Mouse (Mus musculus) liver, embryonic 12.5 days (tissue): Measurements from ENCODE around the gene Elmo1. TPM values are rescaled to one million over a fixed set of nuclear protein-coding genes. Genes with fewer than 3 reads are reported as not detected.

ENCODE experiments used
- ATAC-seq: fragments of 200-750 bp; cut with Nextera tagmentation; 2 replicates; pipeline ENCODE4 v1.8.0; 2017; ENCODE audit warnings: moderate number of reproducible peaks, mild to moderate bottlenecking, moderate library complexity
- H3K27ac ChIP-seq: fragments of 300-500 bp; sonication (generic); 2 replicates; pipeline ENCODE4 v1.5.1; 2016; ENCODE audit warnings: mild to moderate bottlenecking
- H3K27me3 ChIP-seq: fragments of 300-500 bp; sonication (generic); replicated peaks from 2 replicates; pipeline ENCODE4 v1.6.1; 2016; ENCODE audit warnings: mild to moderate bottlenecking, moderate library complexity
- H3K36me3 ChIP-seq: fragments of 300-500 bp; sonication (generic); 2 replicates; pipeline ENCODE4 v1.6.1; 2016; ENCODE audit warnings: mild to moderate bottlenecking, moderate library complexity
- H3K4me1 ChIP-seq: fragments of 300-500 bp; sonication (generic); 2 replicates; pipeline ENCODE4 v1.6.1; 2016
- H3K4me2 ChIP-seq: fragments of 300-500 bp; sonication (generic); 2 replicates; pipeline ENCODE4 v1.6.1; 2016; ENCODE audit warnings: mild to moderate bottlenecking, moderate library complexity
- H3K4me3 ChIP-seq: fragments of 300-500 bp; sonication (generic); 2 replicates; pipeline ENCODE4 v1.5.1; 2016; ENCODE audit warnings: mild to moderate bottlenecking, moderate library complexity
- H3K9ac ChIP-seq: fragments of 300-500 bp; sonication (generic); 2 replicates; pipeline ENCODE4 v1.6.1; 2016; ENCODE audit warnings: mild to moderate bottlenecking, moderate library complexity
- H3K9me3 ChIP-seq: fragments of 300-500 bp; sonication (generic); replicated peaks from 2 replicates; pipeline ENCODE4 v1.6.1; 2016; ENCODE audit warnings: mild to moderate bottlenecking, moderate library complexity
- WGBS: fragments of 180-500 bp; shearing (Covaris S2); methylation state at CpG from one replicate; pipeline ENCODE4 v1.1.7; 2016; ENCODE audit not compliant: insufficient replicate concordance; 5-methylcytosine and 5-hydroxymethylcytosine counted together
- polyA plus RNA-seq: library from polyadenylated mRNA; unstranded; fragments of >200 nt; fragmentation: Nextera tagmentation; extraction: Ambion mirVana; gene quantifications from 2 replicates; pipeline ENCODE4 v1.2.1, GENCODE M21; 2016

Elmo1 gene
- polyA plus RNA-seq, 1 experiment from 2014 or later = 6.2 TPM

GRCm38 (mm10) chr13:20063331-20063730 is 27.1 kb upstream of the Elmo1 start:
- no peaks in the 10 kb centered on the region for H3K36me3 ChIP-seq
- no peaks in the 10 kb centered on the region for H3K27me3 ChIP-seq
- H3K4me2 ChIP-seq = no peak overlapping the region
- H3K9me3 ChIP-seq = no peaks in the 10 kb centered on the region
- 59% methylated on average over 5 of the region's 5 CpGs for WGBS
- no peak overlapping the region for H3K9ac ChIP-seq
- no peaks in the 10 kb centered on the region for H3K4me1 ChIP-seq
- ATAC-seq = no peak
- no peak overlapping the region for H3K27ac ChIP-seq
- no peak overlapping the region for H3K4me3 ChIP-seq

GRCm38 (mm10) chr13:20072043-20072442 is 18.4 kb upstream of the Elmo1 start:
- Histone ChIP-seq H3K36me3 (no peaks in the 10 kb centered on the region), H3K27me3 (no peaks in the 10 kb centered on the region), H3K27ac (no peak overlapping the region), H3K4me1 (no peaks in the 10 kb centered on the region), H3K4me2 (no peak overlapping the region), H3K9me3 (no peaks in the 10 kb centered on the region), H3K4me3 (no peak overlapping the region), H3K9ac (no peak overlapping the region)
- no peak for ATAC-seq

GRCm38 (mm10) chr13:20072994-20073393 is 17.4 kb upstream of the Elmo1 start:
- ATAC-seq = no peak
- no peaks in the 10 kb centered on the region for H3K9me3 ChIP-seq

GRCm38 (mm10) chr13:20076521-20076920 is 13.9 kb upstream of the Elmo1 start:
- Histone ChIP-seq H3K4me2 (no peak overlapping the region), H3K4me3 (no peak overlapping the region), H3K36me3 (no peaks in the 10 kb centered on the region), H3K9me3 (no peaks in the 10 kb centered on the region), H3K4me1 (no peaks in the 10 kb centered on the region), H3K27me3 (no peaks in the 10 kb centered on the region), H3K27ac (no peak overlapping the region), H3K9ac (no peak overlapping the region)
- WGBS = 75% methylated on average over 1 of the region's 1 CpGs
- no peak for ATAC-seq

More at GRCm38 (mm10) chr13:20072994-20073393, 17.4 kb upstream of the Elmo1 start:
- Histone ChIP-seq H3K36me3 (no peaks in the 10 kb centered on the region), H3K27ac (no peak overlapping the region), H3K27me3 (no peaks in the 10 kb centered on the region), H3K9ac (no peak overlapping the region), H3K4me2 (no peak overlapping the region), H3K4me3 (no peak overlapping the region), H3K4me1 (no peaks in the 10 kb centered on the region)
- WGBS = 58% methylated on average over 5 of the region's 5 CpGs

DNA sequence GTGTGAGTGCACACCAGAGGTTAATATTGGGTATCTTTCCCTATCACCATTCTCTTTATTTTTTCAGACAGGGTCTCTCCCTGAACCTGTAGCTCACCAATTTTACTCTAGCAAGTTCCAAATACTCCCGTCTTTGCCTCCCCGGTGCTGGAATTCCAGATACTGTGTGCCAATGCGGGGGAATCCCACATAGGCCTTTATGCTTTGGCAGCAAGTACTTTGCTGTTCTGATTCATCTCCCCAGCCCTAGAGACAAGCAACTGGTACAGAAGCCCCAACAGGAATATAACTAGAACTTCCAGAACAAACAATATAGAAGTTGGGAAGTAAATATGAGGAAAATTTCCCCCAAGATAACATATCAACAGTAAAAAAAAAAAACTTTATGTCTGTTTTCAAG is 13.2 kb upstream of the Elmo1 start:
- no peaks in the 10 kb centered on the region for H3K4me1 ChIP-seq
- no peak for ATAC-seq
- no peak overlapping the region for H3K4me2 ChIP-seq
- H3K36me3 ChIP-seq = no peaks in the 10 kb centered on the region
- H3K27me3 ChIP-seq = no peaks in the 10 kb centered on the region
- H3K4me3 ChIP-seq = no peak overlapping the region
- no peak overlapping the region for H3K9ac ChIP-seq
- H3K9me3 ChIP-seq = no peaks in the 10 kb centered on the region
- no peak overlapping the region for H3K27ac ChIP-seq
- 82% methylated on average over 3 of the region's 3 CpGs for WGBS

DNA sequence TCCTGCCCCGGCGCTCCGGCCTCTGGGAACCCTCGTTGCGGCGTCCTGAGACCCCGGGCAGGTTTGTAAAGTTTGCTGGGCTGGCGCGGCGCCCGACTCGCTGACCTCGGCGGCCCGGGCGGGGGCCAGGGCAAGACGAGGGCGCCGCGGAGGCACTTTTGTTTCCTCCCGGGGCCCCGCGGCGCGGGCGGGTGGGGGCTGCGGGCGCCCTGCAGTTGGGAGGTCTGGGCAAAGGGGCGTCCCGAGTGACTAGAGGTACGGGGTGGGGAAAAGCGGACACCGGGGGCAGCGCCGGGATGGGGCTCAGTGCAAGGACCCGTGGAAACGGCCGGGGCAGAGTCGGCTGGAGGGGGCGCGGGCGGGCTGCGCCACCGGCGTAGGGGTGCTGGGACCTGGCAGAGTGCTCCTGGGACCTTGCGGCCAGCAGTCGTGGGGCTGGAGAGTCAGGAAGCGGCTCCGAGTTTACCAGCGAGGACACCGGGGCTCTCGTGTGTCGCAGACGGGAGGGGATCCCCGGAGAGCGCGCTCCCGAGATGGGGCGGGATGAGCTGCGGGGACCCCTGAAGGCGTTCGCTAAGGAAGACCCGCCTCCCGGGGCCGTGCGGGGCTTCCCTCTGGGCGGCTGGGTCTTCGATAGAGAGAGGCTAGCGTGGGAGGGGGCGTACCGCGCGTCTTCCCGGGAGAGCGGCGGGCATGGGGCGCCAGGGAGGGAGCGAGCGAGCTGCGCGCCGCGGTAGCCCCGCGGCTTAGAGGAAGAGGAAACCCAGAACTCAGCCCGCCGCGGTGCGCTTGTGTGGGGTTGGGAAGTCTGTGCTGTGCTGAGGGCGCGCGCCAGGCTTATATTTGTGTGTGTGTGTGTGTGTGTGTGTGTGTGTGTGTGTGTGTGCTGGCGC is 561 bp downstream of the Elmo1 start:
- Histone ChIP-seq H3K4me3 (peak overlapping the region; percentile 65), H3K9me3 (no peaks in the 10 kb centered on the region), H3K9ac (peak overlapping the region; percentile 65), H3K27me3 (peaks cover 65% of the 10 kb centered on the region), H3K4me1 (peaks cover 16% of the 10 kb centered on the region), H3K36me3 (no peaks in the 10 kb centered on the region), H3K27ac (peak overlapping the region; percentile 68), H3K4me2 (peak overlapping the region; percentile 83)
- ATAC-seq = peak; percentile 66
- WGBS = under 1% methylated on average over 92 of the region's 93 CpGs

- Histone ChIP-seq H3K9me3 (no peaks in the 10 kb centered on the region), H3K27me3 (peaks cover 65% of the 10 kb centered on the region), H3K36me3 (no peaks in the 10 kb centered on the region), H3K4me3 (peak overlapping the region; percentile 65), H3K4me2 (peak overlapping the region; percentile 83), H3K27ac (no peak overlapping the region), H3K9ac (no peak overlapping the region), H3K4me1 (peaks cover 16% of the 10 kb centered on the region)
- WGBS = 6% methylated on average over 8 of the region's 10 CpGs
- ATAC-seq = peak; percentile 52; the same call in 1 of the 2 replicates
Observed at GRCm38 (mm10) chr13:20091604-20091926, 1.2 kb downstream of the Elmo1 start.

GRCm38 (mm10) chr13:20092301-20092700 is 1.9 kb downstream of the Elmo1 start:
- Histone ChIP-seq H3K27ac (no peak overlapping the region), H3K36me3 (no peaks in the 10 kb centered on the region), H3K27me3 (peaks cover 65% of the 10 kb centered on the region), H3K4me1 (peaks cover 18% of the 10 kb centered on the region), H3K4me2 (no peak overlapping the region), H3K9me3 (no peaks in the 10 kb centered on the region), H3K4me3 (no peak overlapping the region), H3K9ac (no peak overlapping the region)
- no peak for ATAC-seq
- 42% methylated on average over 3 of the region's 3 CpGs for WGBS

DNA sequence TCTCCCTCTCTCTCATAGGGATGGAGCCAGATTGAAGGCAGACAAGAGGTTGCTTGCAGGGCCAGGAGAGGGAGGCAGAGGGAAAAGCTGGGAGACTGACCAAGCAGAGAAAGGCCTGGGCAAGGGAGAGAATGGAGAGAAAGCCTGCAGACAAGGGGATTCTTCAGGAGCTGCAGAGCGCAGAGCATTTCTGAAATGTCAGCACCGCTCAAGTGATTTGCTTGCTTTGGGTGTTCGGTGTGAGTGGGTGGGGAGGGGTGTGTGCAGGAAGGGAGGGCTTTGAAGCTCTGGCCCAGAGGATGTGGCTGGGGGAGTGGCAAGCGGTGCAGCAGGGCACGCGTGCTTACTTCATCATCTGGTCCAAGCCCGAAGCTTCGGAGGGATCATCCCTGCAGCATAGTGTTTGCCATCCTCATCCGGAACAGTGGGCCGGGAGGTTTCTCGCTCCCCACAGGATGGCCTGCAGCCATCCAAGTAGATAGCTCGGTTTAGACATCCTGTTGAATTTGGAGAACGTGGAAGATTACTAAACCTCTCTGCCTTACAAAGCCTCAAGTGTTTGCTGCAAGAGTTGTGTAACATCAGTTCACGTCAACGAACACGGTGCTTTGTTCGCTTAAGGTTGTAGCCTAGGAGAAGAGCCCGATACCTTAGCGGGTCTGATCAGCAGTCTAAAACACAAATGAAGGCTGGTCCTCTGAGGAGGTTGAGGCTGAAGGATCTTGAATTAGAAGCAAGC is 3.1 kb downstream of the Elmo1 start:
- Histone ChIP-seq H3K9me3 (no peaks in the 10 kb centered on the region), H3K27ac (no peak overlapping the region), H3K27me3 (peaks cover 53% of the 10 kb centered on the region), H3K4me3 (no peak overlapping the region), H3K4me2 (no peak overlapping the region), H3K36me3 (no peaks in the 10 kb centered on the region), H3K9ac (no peak overlapping the region), H3K4me1 (peaks cover 23% of the 10 kb centered on the region)
- ATAC-seq = no peak
- 44% methylated on average over 19 of the region's 19 CpGs for WGBS

DNA sequence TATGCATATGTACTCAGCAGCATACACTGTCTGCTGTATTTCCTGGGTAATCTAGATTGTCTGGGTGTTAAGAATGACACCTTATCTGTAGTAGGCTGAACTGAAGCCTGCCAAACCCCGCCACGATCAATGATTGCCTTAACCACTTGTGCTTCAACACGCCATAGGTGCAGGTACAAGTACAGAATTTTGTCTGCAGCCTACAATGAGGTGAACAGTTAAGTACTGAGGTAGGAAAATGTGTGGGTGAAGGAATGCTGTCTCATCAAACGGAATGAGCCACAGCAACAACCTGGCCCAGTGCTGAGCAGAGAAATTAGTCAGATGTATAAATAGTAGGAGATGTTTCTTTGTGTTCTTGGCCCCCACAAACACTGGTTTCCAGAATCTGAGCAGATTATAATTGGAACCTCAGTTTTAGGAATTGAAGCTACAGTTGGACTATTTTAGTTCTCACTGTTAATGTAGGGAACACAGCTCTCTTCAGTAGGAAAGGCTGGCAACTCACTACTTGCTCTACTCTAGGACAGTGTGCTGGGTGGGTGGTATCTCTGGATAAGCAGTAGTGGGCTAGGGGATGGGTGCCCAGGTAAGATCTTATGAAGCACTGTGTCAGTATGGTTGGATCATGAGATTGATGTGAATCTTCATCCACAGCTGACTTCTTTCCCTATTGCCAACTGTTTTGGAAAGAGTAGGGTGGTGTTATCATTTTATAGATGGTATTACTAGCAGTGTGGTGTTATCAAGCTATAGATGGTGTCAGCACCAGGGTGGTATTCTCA is 4.7 kb downstream of the Elmo1 start:
- Histone ChIP-seq H3K4me2 (no peak overlapping the region), H3K9ac (no peak overlapping the region), H3K27me3 (peaks cover 44% of the 10 kb centered on the region), H3K4me3 (no peak overlapping the region), H3K27ac (no peak overlapping the region), H3K36me3 (no peaks in the 10 kb centered on the region), H3K4me1 (peaks cover 27% of the 10 kb centered on the region), H3K9me3 (no peaks in the 10 kb centered on the region)
- WGBS = 58% methylated on average over 4 of the region's 4 CpGs
- ATAC-seq = no peak

- no peaks in the 10 kb centered on the region for H3K36me3 ChIP-seq
- peaks cover 23% of the 10 kb centered on the region for H3K27me3 ChIP-seq
- 65% methylated on average over 5 of the region's 5 CpGs for WGBS
- H3K4me1 ChIP-seq = peaks cover 15% of the 10 kb centered on the region
- ATAC-seq = no peak
- H3K9me3 ChIP-seq = no peaks in the 10 kb centered on the region
- H3K27ac ChIP-seq = no peak overlapping the region
- H3K9ac ChIP-seq = no peak overlapping the region
- H3K4me3 ChIP-seq = no peak overlapping the region
- H3K4me2 ChIP-seq = no peak overlapping the region
Observed at GRCm38 (mm10) chr13:20097006-20097617, 6.7 kb downstream of the Elmo1 start.
